Mouse (Mus musculus) splenic B cell, adult 2 months (primary cell): ENCODE results near the gene Fgd2.

Source experiments
- DNase-seq: peaks from one replicate; pipeline ENCODE4 v3.0.0-alpha.2; 2011; ENCODE audit warnings: low read depth, low spot score
- H3K27me3 ChIP-seq: 2 replicates; pipeline ENCODE4 v1.6.1; 2012; ENCODE audit warnings: mild to moderate bottlenecking, low read length, moderate library complexity, mixed read lengths; ENCODE audit not compliant: control insufficient read depth, poor library complexity, insufficient read depth, severe bottlenecking
- H3K36me3 ChIP-seq: 2 replicates; pipeline ENCODE4 v1.6.1; 2012; ENCODE audit warnings: mild to moderate bottlenecking, low read length, moderate library complexity, mixed read lengths; ENCODE audit not compliant: control insufficient read depth, poor library complexity, insufficient read depth, severe bottlenecking

The Fgd2 gene

DNA sequence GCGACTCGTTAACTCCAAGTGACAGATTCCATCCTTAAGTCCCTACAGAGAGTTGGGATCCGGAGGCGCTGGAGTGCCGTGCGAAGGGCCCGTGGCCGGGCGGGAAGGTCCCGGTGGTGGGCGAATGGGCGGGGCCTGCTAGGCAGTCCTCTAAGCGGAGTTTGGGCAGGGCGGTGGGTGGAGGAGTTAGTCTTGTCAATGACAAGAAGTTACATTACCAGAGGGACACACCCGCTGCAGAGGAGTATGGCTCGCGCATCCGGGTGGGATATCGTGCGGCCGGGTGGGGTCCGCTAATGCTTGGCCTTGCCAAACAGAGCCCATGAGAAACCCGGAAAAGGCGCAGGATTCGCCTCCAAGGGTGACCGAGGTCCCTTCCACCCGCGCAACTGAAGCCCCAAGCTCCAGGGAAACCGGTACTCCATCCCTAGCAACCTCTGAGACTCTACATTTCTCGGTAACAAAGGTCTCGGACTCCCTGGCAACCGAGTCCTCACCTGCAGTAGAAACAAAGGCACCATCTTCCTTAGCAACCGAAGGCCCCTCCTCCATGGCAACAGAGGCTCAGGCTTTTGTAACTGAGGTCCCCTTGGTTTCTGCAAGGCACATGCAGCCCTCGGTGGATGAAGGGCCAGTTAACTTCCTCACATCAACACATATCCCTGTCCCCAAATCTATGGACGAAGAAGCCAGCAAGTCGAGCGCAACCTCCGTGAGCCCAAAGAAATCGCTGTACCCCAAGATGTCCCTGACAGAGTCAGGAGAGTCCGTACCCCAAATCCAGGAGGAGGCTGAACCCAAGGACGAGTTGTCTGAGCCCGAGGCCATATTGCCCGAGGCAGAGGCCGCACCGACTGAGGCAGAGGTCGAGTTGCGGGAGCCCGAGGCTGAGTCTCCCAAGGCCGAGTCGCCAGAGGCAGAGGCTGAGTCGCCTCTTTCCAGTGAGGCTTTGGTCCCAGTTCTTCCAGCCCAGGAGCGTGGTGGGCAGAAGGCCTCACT is 33.9 kb upstream of the Fgd2 start:
- no peaks in the 10 kb centered on the region for H3K27me3 ChIP-seq
- H3K36me3 ChIP-seq, result peaks cover 2% of the 10 kb centered on the region; the same call in 1 of the 2 replicates
- DNase-seq, result no peak

DNA sequence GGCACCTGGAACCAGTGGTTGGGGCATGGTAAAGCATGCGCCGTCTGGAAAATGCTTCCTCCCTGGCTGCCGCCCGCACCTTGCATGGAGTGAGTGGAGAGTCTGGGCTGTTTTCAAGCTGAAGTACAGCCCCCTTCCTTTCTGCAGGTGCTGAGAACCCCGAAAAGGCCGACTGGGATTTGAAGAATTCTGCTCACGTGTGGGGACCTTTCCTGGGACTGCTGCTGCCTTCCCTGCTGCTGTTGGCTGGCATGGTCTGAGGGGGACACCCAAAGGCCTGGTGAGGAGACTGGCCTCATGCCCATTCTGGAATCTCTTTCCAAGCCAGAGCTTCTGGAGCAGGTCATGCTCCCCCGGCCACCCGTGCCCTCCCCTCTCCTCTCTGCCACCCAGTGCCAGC is 33.0 kb upstream of the Fgd2 start:
- no peak for DNase-seq
- no peaks in the 10 kb centered on the region for H3K27me3 ChIP-seq
- peaks cover 4% of the 10 kb centered on the region for H3K36me3 ChIP-seq

DNA sequence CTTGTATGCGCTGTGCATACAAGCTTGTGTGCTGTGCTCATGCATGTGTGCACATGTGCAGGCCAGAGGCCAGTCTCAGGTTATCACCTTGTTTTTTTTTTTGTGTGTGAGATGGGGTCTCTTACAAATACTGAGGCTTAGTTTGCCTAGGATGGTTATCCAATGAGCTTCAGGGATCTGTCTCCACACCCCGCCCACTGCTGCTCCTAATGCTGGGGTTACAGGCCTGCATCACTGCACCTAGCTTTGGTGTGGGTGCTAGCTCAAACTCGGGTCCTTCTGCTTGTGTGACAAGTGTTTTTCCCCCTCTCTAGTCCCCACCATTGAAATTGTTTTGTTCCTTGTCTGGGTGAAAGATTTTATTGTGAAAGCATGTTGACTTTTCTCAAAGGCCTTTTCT is 30.5 kb upstream of the Fgd2 start:
- H3K36me3 ChIP-seq, result peaks cover 6% of the 10 kb centered on the region
- DNase-seq, result no peak

DNA sequence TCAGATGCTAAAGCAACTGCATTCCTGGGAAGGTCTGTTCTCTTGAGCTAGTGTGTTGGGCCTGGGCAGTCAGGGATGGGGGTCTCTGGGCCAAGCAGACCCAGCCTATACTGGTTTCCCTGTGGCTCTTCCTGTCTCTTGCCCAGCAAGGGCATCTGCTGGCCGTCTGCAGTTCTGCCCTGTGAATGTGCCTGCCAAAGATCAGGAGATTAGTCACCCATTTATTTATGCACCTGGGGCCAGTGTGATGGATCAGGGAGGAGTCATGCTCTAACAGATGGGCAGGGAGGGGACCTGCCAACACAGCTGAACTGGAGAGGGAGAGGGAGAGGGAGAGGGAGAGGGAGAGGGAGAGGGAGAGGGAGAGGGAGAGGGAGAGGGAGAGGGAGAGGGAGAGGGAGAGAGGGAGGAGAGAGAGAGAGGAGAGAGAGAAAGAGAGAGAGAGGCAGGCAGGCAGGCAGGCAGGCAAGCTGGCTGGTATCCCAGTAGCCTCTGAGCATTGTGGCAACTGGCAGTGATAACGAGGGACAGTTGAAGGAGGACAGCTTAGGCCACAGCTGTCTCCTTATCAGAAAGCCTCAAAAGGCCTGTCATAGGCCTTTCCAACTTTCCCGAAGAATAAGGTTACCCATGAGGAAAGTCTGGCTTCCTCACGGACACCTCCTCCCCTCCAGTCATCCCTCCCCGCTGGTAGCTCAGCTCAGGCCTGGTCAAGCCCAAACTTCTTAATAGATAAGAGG is 29.9 kb upstream of the Fgd2 start:
- Histone ChIP-seq H3K27me3 (no peaks in the 10 kb centered on the region), H3K36me3 (peaks cover 8% of the 10 kb centered on the region)
- no peak for DNase-seq

More for the DNA sequence above, 30.5 kb upstream of the Fgd2 start:
- no peaks in the 10 kb centered on the region for H3K27me3 ChIP-seq

DNA sequence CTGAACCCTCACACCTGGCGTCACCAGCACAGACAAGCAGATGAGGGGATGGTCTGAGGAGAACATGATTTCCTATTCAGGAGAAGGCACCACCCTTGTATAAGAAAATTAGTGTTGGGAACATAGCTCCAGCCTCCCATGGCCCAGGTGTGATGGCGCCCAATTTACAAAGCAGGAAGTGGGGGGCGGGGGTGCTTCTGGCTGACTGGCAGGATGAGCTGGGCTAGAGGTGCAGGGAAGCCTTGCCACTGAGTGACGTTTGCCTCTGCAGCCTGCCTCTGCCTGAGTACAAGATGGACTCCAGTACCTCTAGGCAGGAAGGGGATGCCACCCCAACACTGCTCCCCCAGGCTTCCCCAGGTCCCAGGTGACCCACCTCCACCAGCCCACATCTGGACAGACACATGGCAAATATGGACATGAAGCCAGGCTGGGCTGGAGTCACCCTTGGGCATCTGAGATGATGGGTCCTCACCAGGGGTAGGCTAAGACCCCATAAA is 28.5 kb upstream of the Fgd2 start:
- peaks cover 8% of the 10 kb centered on the region for H3K36me3 ChIP-seq
- DNase-seq, result no peak
- H3K27me3 ChIP-seq, result no peaks in the 10 kb centered on the region

DNA sequence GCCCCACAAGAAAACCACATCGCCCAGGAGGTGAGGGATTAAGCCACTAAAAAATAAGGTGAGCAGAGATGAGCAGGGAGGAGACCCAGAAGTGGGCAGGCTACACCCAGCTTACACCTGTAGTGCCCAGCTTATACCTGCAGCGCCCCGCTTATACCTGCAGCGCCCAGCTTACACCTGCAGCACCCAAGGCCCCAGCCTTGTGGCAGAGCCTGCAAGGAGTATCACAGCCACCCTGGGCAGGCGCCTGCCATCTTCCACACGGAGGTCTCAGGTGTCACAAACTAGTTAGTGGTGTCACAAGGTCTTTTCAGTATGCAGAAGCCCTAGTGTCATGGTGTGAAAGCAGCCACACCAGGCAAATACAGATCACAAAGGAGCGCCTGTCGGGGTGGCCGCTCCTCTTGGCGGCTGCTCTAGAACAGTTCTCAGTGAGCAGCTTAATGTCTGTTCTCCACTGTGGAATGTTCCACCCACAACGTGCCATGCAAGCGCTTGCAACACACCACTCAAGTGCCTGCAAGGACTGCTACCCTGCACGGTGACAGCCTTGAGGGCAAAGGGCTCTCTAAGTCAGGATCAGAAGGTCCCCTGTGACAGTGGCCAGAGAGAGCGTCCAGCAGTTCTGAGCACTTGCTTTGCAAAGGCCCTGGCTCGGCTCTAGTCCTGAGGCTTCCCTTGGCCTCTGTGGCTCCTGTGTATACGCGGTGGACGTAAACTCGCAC is 24.3 kb upstream of the Fgd2 start:
- Histone ChIP-seq H3K36me3 (peaks cover 10% of the 10 kb centered on the region), H3K27me3 (no peaks in the 10 kb centered on the region)
- no peak for DNase-seq

DNA sequence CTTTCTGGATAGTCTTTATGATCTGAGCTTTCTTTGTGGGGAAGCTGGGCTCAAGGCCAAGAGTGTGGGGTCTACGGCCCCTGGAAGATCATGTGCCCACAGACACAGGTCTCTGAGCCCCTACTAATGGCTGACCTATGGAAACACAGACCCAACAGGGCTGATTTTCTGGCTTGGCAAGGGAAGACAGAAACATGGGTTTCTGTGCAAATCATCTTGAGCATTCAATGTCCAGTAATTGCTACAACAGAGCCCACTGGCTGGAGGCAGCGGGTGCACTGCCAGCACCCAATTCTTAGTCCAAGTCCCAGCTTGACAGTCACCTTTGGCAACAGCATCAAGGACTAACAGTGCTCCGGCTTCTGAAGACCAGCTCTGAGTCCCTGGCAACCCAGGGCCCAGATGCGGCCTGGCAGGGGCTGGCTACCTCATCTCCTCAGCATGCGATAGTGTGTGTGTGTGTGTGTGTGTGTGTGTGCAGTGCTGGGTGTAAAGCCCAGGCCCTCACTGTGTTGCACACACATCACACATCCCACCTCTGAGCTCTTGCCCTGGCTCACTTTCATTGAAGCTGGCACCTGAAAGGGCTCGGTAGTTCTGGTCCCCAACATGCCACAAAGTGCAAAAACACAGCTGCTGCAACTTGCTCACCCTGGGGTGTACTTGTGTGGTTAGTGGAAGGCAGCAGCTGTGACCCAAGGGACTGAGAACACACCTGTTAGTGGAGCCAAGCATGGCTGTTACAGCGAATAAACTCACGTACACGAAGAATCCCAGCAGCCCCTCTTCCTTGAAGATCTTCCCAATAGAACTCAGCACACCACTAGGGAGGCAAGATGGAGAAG is 22.5 kb upstream of the Fgd2 start:
- Histone ChIP-seq H3K36me3 (peaks cover 8% of the 10 kb centered on the region), H3K27me3 (no peaks in the 10 kb centered on the region)
- DNase-seq, result peak; percentile 20

DNA sequence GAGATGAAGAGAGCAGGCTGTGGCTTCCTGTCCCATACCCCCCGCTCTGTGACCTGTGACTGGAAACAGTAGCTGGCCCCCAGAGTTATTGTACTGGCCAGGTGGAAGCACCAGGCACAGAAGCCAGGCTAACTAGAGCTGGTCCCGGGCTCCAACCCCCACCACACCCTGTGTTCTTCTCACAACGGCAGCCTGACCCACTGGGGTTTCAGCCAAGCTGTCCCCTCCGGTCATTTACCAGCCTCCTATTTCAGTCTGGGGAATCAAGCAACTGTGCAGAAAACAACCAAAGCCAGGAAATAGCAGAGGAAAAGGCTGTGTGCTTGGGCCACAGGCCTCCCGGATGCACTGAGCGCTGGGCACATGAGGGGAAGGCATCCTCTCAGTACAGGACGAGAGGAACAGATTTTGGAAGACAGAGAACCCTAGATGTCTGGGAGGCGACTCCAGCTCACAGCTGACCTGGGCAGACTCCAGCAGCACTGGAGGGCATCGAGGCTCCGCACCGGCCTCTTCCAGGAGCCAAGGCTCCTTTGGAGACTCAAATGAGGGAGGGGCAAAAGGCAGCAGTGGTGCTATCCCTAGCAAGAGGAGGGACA is 21.4 kb upstream of the Fgd2 start:
- H3K27me3 ChIP-seq, result no peaks in the 10 kb centered on the region
- DNase-seq, result no peak
- peaks cover 6% of the 10 kb centered on the region for H3K36me3 ChIP-seq

DNA sequence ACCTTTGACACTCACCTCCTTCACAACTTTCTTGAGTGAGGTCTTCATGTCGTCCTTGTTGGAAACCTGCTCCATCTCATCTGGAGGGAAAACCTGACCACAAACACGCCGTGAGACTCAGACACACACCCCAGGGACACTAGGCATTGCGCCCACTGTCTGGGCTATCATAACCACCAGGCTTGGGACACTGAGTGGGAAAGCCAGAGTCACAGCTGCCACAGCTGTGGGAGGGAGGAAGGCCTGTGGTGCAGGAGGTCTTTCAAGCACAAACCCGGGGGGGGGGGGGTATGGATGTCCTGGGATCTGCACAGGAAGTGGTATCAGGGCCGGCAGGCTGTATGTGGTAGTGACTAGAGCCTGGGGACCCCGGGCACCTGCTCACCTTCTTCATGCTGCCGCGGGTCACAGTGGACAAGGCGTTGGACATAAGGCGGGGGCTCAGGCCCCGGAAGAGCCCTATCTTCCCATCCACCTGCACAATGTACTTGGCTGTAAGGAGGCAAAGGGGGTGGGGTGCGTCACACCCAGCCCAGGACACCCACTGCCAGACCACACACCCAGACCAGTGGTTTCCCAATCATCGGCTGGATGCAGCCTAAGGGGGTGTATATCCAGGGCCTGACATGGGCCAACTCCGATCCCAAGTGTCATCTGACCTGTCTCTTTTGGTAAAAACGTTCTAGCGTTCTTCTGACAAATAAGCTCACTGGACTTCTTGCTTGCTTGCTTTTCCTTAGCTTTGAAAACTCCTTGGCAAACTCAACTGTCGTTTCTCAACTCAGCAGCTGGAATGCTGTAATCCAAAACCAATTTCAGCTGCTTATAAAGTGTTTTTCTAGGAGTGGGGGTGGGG is 20.1 kb upstream of the Fgd2 start:
- Histone ChIP-seq H3K27me3 (no peaks in the 10 kb centered on the region), H3K36me3 (peaks cover 6% of the 10 kb centered on the region)
- no peak for DNase-seq

DNA sequence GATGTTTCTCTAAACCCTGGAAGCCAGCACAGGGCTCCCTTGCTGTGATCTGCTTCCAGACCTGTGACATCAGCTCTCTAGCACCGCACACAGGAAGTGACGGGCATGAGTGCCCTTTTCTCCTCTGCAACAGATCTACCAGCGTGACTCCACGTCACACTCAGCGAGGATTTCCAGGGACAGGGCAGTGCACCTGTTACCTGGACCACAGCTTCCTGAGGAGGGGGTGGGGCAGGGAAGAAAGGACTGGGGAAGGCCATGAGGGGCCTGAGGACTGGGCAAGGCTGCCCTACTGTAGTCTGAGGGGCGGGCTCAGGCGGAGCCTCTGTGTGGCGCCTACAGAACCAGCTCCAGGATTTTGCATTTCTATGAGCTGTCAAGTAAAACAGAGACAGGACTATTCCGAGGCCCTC is 19.1 kb upstream of the Fgd2 start:
- Histone ChIP-seq H3K27me3 (no peaks in the 10 kb centered on the region), H3K36me3 (peaks cover 4% of the 10 kb centered on the region)
- peak; percentile 83 for DNase-seq

DNA sequence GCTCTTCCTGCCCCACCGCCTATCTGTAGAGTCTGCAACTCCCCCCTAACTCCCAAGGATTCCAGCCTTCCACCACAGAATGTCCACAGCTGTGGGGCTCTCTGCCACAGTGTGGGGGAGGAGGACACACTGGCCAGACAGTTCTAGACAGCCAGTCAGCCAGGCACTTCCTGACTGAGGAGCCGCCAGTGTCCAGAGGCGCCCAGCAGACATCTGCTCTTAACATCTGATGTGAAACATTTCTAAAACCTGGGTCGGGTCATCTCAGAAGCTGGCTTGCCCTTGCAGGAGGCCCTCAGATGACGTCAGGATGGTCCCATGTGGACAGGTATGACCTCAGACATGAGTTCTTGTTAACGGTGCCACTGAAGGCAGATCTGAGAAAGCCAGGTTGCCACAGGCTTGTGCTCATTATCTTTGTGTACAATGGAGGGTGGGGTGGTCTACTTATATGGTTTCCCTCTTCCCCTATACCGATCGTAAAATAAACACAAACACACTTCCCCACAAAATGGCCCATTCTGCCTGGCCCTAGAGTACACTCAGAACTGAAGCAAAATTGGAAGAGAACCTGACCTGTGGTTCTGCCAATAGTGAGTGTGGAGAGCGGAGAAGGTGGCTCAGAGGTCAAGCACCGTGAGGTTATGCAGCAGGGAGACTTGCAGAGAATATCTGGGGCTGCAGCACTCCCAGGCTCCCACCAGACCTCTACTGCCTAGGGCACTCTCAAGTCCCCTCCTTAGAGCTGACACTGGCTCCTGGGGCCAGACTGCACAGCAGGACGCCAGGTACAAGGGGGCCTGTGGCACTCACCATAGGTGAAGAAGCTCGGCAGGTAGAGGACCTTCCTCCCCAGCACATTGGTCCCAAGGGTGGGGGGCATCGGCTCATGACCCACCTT is 18.5 kb upstream of the Fgd2 start:
- Histone ChIP-seq H3K27me3 (no peaks in the 10 kb centered on the region), H3K36me3 (peaks cover 4% of the 10 kb centered on the region)
- no peak for DNase-seq

DNA sequence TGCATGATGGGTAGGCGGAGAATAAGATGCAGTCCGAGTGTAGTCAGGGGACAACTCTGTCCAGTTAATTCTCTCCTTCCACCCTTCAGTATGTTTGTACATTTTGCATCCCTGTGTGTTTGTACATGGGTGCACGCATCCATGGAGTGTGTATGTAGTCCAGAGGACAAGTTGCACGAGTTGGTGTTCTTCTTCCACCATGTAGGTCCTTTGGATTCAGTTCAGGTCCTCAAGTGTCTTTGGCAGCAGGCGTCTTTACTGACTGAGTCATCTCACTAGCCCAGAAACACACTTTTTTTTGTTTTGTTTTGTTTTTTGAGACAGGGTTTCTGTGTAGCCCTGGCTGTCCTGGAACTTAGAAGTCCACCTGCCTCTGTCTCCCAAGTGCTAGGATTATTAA is 17.5 kb upstream of the Fgd2 start:
- Histone ChIP-seq H3K27me3 (no peaks in the 10 kb centered on the region), H3K36me3 (peaks cover 4% of the 10 kb centered on the region)
- DNase-seq, result no peak
